Comparison of ENCODE assay signal across 7 mouse cellular contexts in genomic region chr5:115489699-115490637, GRCm38 (mm10). TPM values are rescaled to one million over a fixed set of nuclear protein-coding genes. Genes with fewer than 3 reads are reported as not detected.
DNase-seq lines count a peak whose midpoint lies in the region; ATAC-seq and TF ChIP-seq lines count a peak whose summit lies in the region.

No protein-coding gene starts in this region.

- peak; percentile 76 for ATAC-seq in intestine, postnatal 0 days
- ATAC-seq in midbrain, embryonic 12.5 days (ENCODE audit: low FRiP score, low read depth): peak; percentile 84

- TF ChIP-seq CTCF in intestine, postnatal 0 days (IDR thresholded peaks at IDR 0.05; ENCODE audit: low read depth): no peak
- TF ChIP-seq CTCF in small intestine, adult 2 months (IDR thresholded peaks at IDR 0.05; ENCODE audit: extremely low read depth, insufficient read length, insufficient replicate concordance, low read depth, low read length): no peak

- peak overlapping the region; percentile 78 for H3K9ac ChIP-seq in intestine, postnatal 0 days (ENCODE audit: low read depth, low read length)
- H3K9ac ChIP-seq in midbrain, embryonic 12.5 days (replicated peaks): peak overlapping the region; percentile 69

- WGBS in intestine, postnatal 0 days: under 1% methylated on average over 50 of the region's 50 CpGs
- WGBS in midbrain, embryonic 12.5 days: under 1% methylated on average over 50 of the region's 50 CpGs
- under 1% methylated on average over 50 of the region's 50 CpGs for WGBS in small intestine, adult 2 months

- H3K4me2 ChIP-seq in intestine, postnatal 0 days (replicated peaks; ENCODE audit: low read depth): peak overlapping the region; percentile 65
- H3K4me2 ChIP-seq in midbrain, embryonic 12.5 days (replicated peaks): peak overlapping the region; percentile 56

- no peak; the same call in 1 of the 2 replicates for TF ChIP-seq POLR2A in small intestine, adult 2 months (IDR thresholded peaks at IDR 0.05; ENCODE audit: low read depth, low read length)

- peak; percentile 89 for DNase-seq in adrenal gland, adult 8-10 months
- peak; percentile 85 for DNase-seq in embryo, embryonic 11.5 days (ENCODE audit: low read depth, low spot score)
- DNase-seq in gastrocnemius, postnatal 4 days (ENCODE audit: low spot score in 2 of 2): peak; percentile 67 to 86
- peak; percentile 89 for DNase-seq in left cerebral cortex, postnatal 4 days

- H3K4me1 ChIP-seq in intestine, postnatal 0 days (replicated peaks; ENCODE audit: control insufficient read depth, insufficient read depth, low read length): no peaks in the 10 kb centered on the region
- peaks cover 22% of the 10 kb centered on the region for H3K4me1 ChIP-seq in midbrain, embryonic 12.5 days
- peaks cover 7% of the 10 kb centered on the region; the same call in 1 of the 2 replicates for H3K4me1 ChIP-seq in small intestine, adult 2 months (ENCODE audit: control insufficient read depth, insufficient read depth, insufficient read length, low read length)

- intact Hi-C loops in left cerebral cortex, postnatal 4 days (cut with DNase I): no loop called here

- no peaks in the 10 kb centered on the region for H3K9me3 ChIP-seq in intestine, postnatal 0 days (ENCODE audit: control insufficient read depth)
- no peaks in the 10 kb centered on the region for H3K9me3 ChIP-seq in midbrain, embryonic 12.5 days

- H3K36me3 ChIP-seq in intestine, postnatal 0 days (ENCODE audit: control insufficient read depth, insufficient read depth): no peaks in the 10 kb centered on the region
- H3K36me3 ChIP-seq in midbrain, embryonic 12.5 days: no peaks in the 10 kb centered on the region
- H3K36me3 ChIP-seq in small intestine, adult 2 months (ENCODE audit: control insufficient read depth, insufficient read depth, low read length): no peaks in the 10 kb centered on the region

- peak overlapping the region; percentile 100 for H3K27ac ChIP-seq in intestine, postnatal 0 days (ENCODE audit: low read depth, low read length)
- peak overlapping the region; percentile 100 for H3K27ac ChIP-seq in midbrain, embryonic 12.5 days (replicated peaks)
- H3K27ac ChIP-seq in small intestine, adult 2 months (ENCODE audit: insufficient read depth, low read depth, low read length): peak overlapping the region; percentile 100

- no peaks in the 10 kb centered on the region for H3K27me3 ChIP-seq in intestine, postnatal 0 days (replicated peaks; ENCODE audit: control insufficient read depth, insufficient read depth, low read length)
- peaks cover 9% of the 10 kb centered on the region for H3K27me3 ChIP-seq in midbrain, embryonic 12.5 days
- no peaks in the 10 kb centered on the region for H3K27me3 ChIP-seq in small intestine, adult 2 months (ENCODE audit: control insufficient read depth, insufficient read depth, low read length)

- H3K4me3 ChIP-seq in intestine, postnatal 0 days (ENCODE audit: low read depth, low read length): peak overlapping the region; percentile 30
- H3K4me3 ChIP-seq in midbrain, embryonic 12.5 days: peak overlapping the region; percentile 31
- H3K4me3 ChIP-seq in small intestine, adult 2 months (ENCODE audit: low read depth, low read length): peak overlapping the region; percentile 67

RNA-seq across cellular contexts. Expression of gene Sirt4, which starts 5.4 kb away (rescaled TPM):
- 10 to 100 TPM; 24.6 to 53.8 (median 41.2) TPM for total RNA-seq in adrenal gland, adult 8-10 months (2022)
- total RNA-seq in gastrocnemius, postnatal 4 days (2021): 10 to 100 TPM; 13.4 to 16.8 TPM
- 5.0 and 6.4 TPM in 2 replicates for polyA plus RNA-seq in intestine, postnatal 0 days (2015; fragmentation: Nextera tagmentation; extraction: Ambion mirVana)
- total RNA-seq in left cerebral cortex, postnatal 4 days (2021): 10 to 100 TPM; 28.4 to 31.5 TPM
- polyA plus RNA-seq in midbrain, embryonic 12.5 days (2016; fragmentation: Nextera tagmentation; extraction: Ambion mirVana): 24.2 and 26.2 TPM in 2 replicates
- 9.9 and 13.6 TPM in 2 replicates for polyA plus RNA-seq in small intestine, adult 2 months (2012; rRNA removed)

RNA-seq across cellular contexts. Expression of gene Pxn, which starts 16.5 kb away (rescaled TPM):
- 10 to 100 TPM; 32.1 to 64.5 (median 44.8) TPM for total RNA-seq in adrenal gland, adult 8-10 months (2022)
- total RNA-seq in gastrocnemius, postnatal 4 days (2021): 100 to 1,000 TPM; 170 to 175 TPM
- 65.1 and 71.1 TPM in 2 replicates for polyA plus RNA-seq in intestine, postnatal 0 days (2015; fragmentation: Nextera tagmentation; extraction: Ambion mirVana)
- total RNA-seq in left cerebral cortex, postnatal 4 days (2021): 10 to 100 TPM; 23.9 to 24.7 TPM
- 24.0 and 27.2 TPM in 2 replicates for polyA plus RNA-seq in midbrain, embryonic 12.5 days (2016; fragmentation: Nextera tagmentation; extraction: Ambion mirVana)
- 65.1 and 136 TPM in 2 replicates for polyA plus RNA-seq in small intestine, adult 2 months (2012; rRNA removed)

RNA-seq across cellular contexts. Expression of gene Pla2g1b, which starts 23.9 kb away (rescaled TPM):
- under 1 TPM in 1 of 4 experiments, not detected in 3; 0.93 TPM for total RNA-seq in adrenal gland, adult 8-10 months (2022)
- total RNA-seq in gastrocnemius, postnatal 4 days (2021): not detected
- polyA plus RNA-seq in intestine, postnatal 0 days (2015; fragmentation: Nextera tagmentation; extraction: Ambion mirVana): 0.78 and 0.98 TPM in 2 replicates
- not detected for total RNA-seq in left cerebral cortex, postnatal 4 days (2021)
- not detected in 2 replicates for polyA plus RNA-seq in midbrain, embryonic 12.5 days (2016; fragmentation: Nextera tagmentation; extraction: Ambion mirVana)
- 5.2 and 2,024 TPM in 2 replicates for polyA plus RNA-seq in small intestine, adult 2 months (2012; rRNA removed)

Comparison
In these comparisons a context has a peak if more than half of its experiments do, and no peak if none do; other contexts are left out.
1. Peak in every context shown above with its lines: DNase-seq, ATAC-seq, H3K4me3 ChIP-seq and H3K27ac ChIP-seq.